Mouse (Mus musculus) intestine, postnatal 0 days (tissue): ENCODE results near the gene Cog5. TPM values are rescaled to one million over a fixed set of nuclear protein-coding genes. Genes with fewer than 3 reads are reported as not detected.

ENCODE experiments used
- ATAC-seq: fragments of 200-750 bp; cut with Nextera tagmentation; 2 replicates; pipeline ENCODE4 v1.8.0; 2017; ENCODE audit warnings: mild to moderate bottlenecking, moderate TSS enrichment, moderate library complexity
- H3K27ac ChIP-seq: fragments of 300-500 bp; sonication (generic); 2 replicates; pipeline ENCODE4 v1.5.1; 2014; ENCODE audit warnings: mild to moderate bottlenecking, low read depth, low read length, moderate library complexity
- H3K27me3 ChIP-seq: fragments of 300-500 bp; sonication (generic); replicated peaks from 2 replicates; pipeline ENCODE4 v1.6.1; 2014; ENCODE audit warnings: low read length, mixed read lengths; ENCODE audit not compliant: control insufficient read depth, insufficient read depth
- H3K36me3 ChIP-seq: fragments of 300-500 bp; sonication (generic); 2 replicates; pipeline ENCODE4 v1.6.1; 2014; ENCODE audit warnings: mild to moderate bottlenecking, moderate library complexity; ENCODE audit not compliant: control insufficient read depth, insufficient read depth
- H3K4me1 ChIP-seq: fragments of 300-500 bp; sonication (generic); replicated peaks from 2 replicates; pipeline ENCODE4 v1.6.1; 2014; ENCODE audit warnings: antibody characterized with exemption, low read length, mixed read lengths; ENCODE audit not compliant: control insufficient read depth, insufficient read depth
- H3K4me2 ChIP-seq: fragments of 300-500 bp; sonication (generic); replicated peaks from 2 replicates; pipeline ENCODE4 v1.6.1; 2014; ENCODE audit warnings: low read depth, mild to moderate bottlenecking, moderate library complexity
- H3K4me3 ChIP-seq: fragments of 300-500 bp; sonication (generic); 2 replicates; pipeline ENCODE4 v1.5.1; 2014; ENCODE audit warnings: low read depth, low read length
- H3K9ac ChIP-seq: fragments of 300-500 bp; sonication (generic); 2 replicates; pipeline ENCODE4 v1.6.1; 2014; ENCODE audit warnings: mild to moderate bottlenecking, low read depth, low read length
- H3K9me3 ChIP-seq: fragments of 300-500 bp; sonication (generic); 2 replicates; pipeline ENCODE4 v1.6.1; 2016; ENCODE audit warnings: mixed run types; ENCODE audit not compliant: control insufficient read depth
- CTCF ChIP-seq: sonication (generic); IDR thresholded peaks from 2 replicates; pipeline ENCODE4 v1.5.1; 2016; ENCODE audit warnings: low read depth, mild to moderate bottlenecking, control low read depth, antibody characterized with exemption, moderate library complexity
- WGBS: fragments of 180-500 bp; shearing (Covaris S2); extraction: QIAGEN DNeasy Blood & Tissue Kit; methylation state at CpG from one replicate; pipeline ENCODE4 v1.1.7; 2014; 5-methylcytosine and 5-hydroxymethylcytosine counted together
- polyA plus RNA-seq: library from polyadenylated mRNA; unstranded; fragments of >200 nt; fragmentation: Nextera tagmentation; extraction: Ambion mirVana; gene quantifications from 2 replicates; pipeline ENCODE4 v1.2.1, GENCODE M21; 2015

Cog5 gene
- polyA plus RNA-seq, 1 experiment from 2014 or later: 16.4 TPM

GRCm38 (mm10) chr12:31892079-31892478 lies 237.4 kb downstream of the Cog5 start:
- Histone ChIP-seq H3K4me2 (no peak overlapping the region), H3K9ac (no peak overlapping the region), H3K4me3 (no peak overlapping the region), H3K27ac (no peak overlapping the region), H3K27me3 (no peaks in the 10 kb centered on the region), H3K4me1 (no peaks in the 10 kb centered on the region), H3K9me3 (no peaks in the 10 kb centered on the region), H3K36me3 (no peaks in the 10 kb centered on the region)
- ATAC-seq: no peak
- no peak for TF ChIP-seq CTCF

- Histone ChIP-seq H3K36me3 (no peaks in the 10 kb centered on the region), H3K9ac (no peak overlapping the region), H3K9me3 (no peaks in the 10 kb centered on the region), H3K27me3 (no peaks in the 10 kb centered on the region), H3K4me1 (no peaks in the 10 kb centered on the region), H3K4me2 (no peak overlapping the region), H3K27ac (no peak overlapping the region), H3K4me3 (no peak overlapping the region)
- TF ChIP-seq CTCF: no peak
- WGBS: 89% methylated on average over 7 of the region's 7 CpGs
- no peak for ATAC-seq
Measured at GRCm38 (mm10) chr12:31892771-31893170, 238.1 kb downstream of the Cog5 start.

- no peaks in the 10 kb centered on the region for H3K9me3 ChIP-seq
- WGBS: 41% methylated on average over 8 of the region's 8 CpGs
- H3K4me3 ChIP-seq: no peak overlapping the region
- no peak for TF ChIP-seq CTCF
- H3K27me3 ChIP-seq: no peaks in the 10 kb centered on the region
- H3K27ac ChIP-seq: no peak overlapping the region
- no peak overlapping the region for H3K4me2 ChIP-seq
- no peak overlapping the region for H3K9ac ChIP-seq
- ATAC-seq: peak; percentile 67
- no peaks in the 10 kb centered on the region for H3K4me1 ChIP-seq
- 0 out of 2 replicates have a peak, but pooled peaks cover 4% of the 10 kb centered on the region for H3K36me3 ChIP-seq
Measured at GRCm38 (mm10) chr12:31895095-31895734, 240.5 kb downstream of the Cog5 start.

- Histone ChIP-seq H3K27ac (no peak overlapping the region), H3K9ac (no peak overlapping the region), H3K36me3 (0 out of 2 replicates have a peak, but pooled peaks cover 4% of the 10 kb centered on the region), H3K4me2 (no peak overlapping the region), H3K4me1 (no peaks in the 10 kb centered on the region), H3K9me3 (no peaks in the 10 kb centered on the region), H3K27me3 (no peaks in the 10 kb centered on the region), H3K4me3 (no peak overlapping the region)
- no peak for ATAC-seq
- no peak for TF ChIP-seq CTCF
- 38% methylated on average over 2 of the region's 2 CpGs for WGBS
Measured at GRCm38 (mm10) chr12:31895888-31896287, 241.2 kb downstream of the Cog5 start.

GRCm38 (mm10) chr12:31896295-31896694 lies 241.6 kb downstream of the Cog5 start:
- Histone ChIP-seq H3K9me3 (no peaks in the 10 kb centered on the region), H3K4me2 (no peak overlapping the region), H3K27ac (no peak overlapping the region), H3K27me3 (no peaks in the 10 kb centered on the region), H3K36me3 (0 out of 2 replicates have a peak, but pooled peaks cover 4% of the 10 kb centered on the region), H3K4me1 (no peaks in the 10 kb centered on the region), H3K9ac (no peak overlapping the region), H3K4me3 (no peak overlapping the region)
- WGBS: 61% methylated on average over 5 of the region's 5 CpGs
- no peak for TF ChIP-seq CTCF
- ATAC-seq: no peak

GRCm38 (mm10) chr12:31896986-31897385 lies 242.3 kb downstream of the Cog5 start:
- Histone ChIP-seq H3K4me3 (no peak overlapping the region), H3K27me3 (no peaks in the 10 kb centered on the region), H3K9me3 (no peaks in the 10 kb centered on the region), H3K4me1 (no peaks in the 10 kb centered on the region), H3K36me3 (0 out of 2 replicates have a peak, but pooled peaks cover 4% of the 10 kb centered on the region), H3K9ac (no peak overlapping the region), H3K4me2 (no peak overlapping the region), H3K27ac (no peak overlapping the region)
- TF ChIP-seq CTCF: peak; percentile 42
- WGBS: 74% methylated on average over 8 of the region's 8 CpGs
- no peak for ATAC-seq
